Mouse (Mus musculus) megakaryocyte, adult 5-6 weeks (primary cell): ENCODE measurements around the gene Ebf3. TPM values are rescaled to one million over a fixed set of nuclear protein-coding genes. Genes with fewer than 3 reads are reported as not detected.

Source experiments
- ATAC-seq: 2 replicates; pipeline ENCODE4 v1.8.0; 2016; ENCODE audit warnings: mild to moderate bottlenecking, inconsistent platforms; ENCODE audit not compliant: poor library complexity, severe bottlenecking
- total RNA-seq, 2 experiments: library from RNA; stranded (forward) in 1 of 2; stranded (reverse) in 1 of 2; fragments of 153-499, 151-499 nt in 1 of 2; fragments of 221-1000, 200-1000 nt in 1 of 2; gene quantifications; 2 replicates each; pipeline versions ENCODE4 v1.2.3 to v1.2.4; 2015 to 2017

Gene Ebf3
- total RNA-seq, 2 experiments from 2014 or later, result 0.47 to 0.62 TPM

- ATAC-seq, result no peak
These were observed 105.7 kb downstream of the Ebf3 start for GRCm38 (mm10) chr7:137208556-137208955.

DNA sequence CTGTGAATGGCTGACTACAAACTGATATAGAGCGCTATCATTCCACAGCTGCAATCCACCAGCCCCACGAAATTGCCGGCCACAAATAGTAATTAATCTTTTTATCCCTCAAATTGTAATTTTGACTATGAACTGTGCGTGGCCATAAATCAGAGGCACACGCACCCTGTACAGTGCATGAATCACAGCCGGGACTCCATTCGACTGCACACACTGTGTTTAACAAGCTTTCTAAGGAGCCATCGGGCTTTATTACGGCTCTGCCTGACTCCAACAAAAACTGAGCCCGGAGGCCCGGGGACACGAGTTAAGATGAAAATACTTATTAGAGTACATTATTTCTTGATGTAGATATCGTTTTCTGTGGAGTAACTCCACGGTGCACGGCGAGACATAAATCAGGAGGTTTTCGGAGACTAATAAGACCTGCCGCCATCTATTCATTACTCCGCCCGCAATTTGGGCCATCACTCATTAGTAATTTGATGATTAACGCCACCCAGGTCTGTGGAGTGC is 107.4 kb downstream of the Ebf3 start:
- ATAC-seq, result no peak

DNA sequence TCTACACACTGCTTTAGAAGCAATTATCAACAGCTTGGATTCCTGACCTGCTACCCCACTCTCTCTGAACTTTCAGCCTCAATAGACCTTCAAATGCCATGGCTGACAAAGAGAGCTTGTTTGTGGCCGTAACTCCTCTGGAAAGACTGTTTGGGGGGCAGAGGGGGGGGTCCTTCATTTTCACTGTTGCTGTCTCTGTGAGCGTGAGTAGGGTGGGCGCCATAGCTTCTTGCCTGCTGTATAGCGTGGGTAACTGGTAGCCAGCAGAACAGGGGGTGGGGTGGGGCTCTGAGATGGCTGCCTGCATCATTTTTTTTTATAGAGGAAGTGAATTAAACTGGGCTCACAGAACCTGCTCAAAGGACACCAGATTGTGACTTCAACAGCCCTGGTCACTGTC is 114.7 kb downstream of the Ebf3 start:
- ATAC-seq, result no peak

DNA sequence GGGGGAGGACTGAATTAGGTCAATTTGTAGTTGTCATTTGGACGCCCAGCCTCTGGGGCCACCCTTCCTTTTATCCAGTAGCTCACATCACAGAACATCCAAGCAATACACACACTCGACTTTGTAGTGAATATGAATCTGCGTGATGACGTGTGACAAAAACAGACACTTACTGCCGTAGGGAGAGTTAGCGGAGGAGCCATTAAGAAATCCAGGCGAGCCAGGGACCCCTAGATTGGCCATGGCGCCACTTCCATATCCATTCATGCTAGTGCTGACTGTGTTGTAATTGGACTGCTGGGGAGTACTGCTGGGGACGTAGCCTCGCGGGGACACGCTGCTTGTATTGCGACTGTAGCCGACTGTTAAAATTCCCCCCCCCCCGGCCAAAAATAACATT is 115.3 kb downstream of the Ebf3 start:
- ATAC-seq, result no peak

DNA sequence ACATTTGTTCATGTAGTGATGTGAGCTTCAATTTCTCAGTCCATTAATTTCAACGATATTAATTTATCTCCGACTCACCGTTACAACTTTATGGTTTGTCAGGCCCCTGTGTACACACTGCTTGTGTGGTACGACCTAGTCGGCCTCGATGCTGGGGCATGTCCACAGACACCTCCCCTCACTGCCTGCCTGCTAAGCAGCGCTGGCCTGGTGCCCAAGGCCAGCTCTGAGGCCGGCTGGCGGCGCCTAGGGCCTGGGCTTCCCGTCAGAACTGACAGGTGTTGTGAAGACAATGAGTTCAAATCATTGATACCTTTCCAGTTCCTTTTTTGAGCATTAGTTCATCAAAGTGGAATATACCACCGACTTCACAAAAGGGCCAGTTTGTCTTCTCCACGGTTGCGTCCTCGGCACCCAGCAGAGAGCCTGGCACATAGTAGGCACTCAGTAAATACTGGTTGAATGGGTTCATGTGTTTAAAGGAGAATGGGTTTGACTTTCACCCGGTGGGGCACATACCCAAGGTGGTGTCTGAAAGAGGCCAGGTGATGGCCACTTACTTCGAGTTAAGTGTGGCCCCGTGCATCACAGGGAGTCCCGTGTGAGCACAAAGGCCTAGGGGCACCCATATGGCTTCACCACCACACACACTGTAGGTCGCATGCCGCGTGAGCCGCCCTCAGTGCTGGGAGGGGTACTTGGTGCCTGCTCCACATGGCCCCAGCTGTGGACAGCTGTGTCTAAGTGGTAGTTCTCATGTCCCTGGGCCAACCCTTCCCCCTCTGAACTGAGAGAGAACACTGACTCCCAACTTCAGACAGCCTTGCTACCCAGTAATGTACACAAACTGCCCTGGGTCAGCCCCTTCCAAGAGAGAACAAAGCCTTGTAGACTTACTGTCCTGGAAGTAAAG is 116.9 kb downstream of the Ebf3 start:
- ATAC-seq, result no peak

GRCm38 (mm10) chr7:137196536-137196935 is 117.7 kb downstream of the Ebf3 start:
- no peak for ATAC-seq

GRCm38 (mm10) chr7:137192776-137193278 is 121.4 kb downstream of the Ebf3 start:
- no peak for ATAC-seq

DNA sequence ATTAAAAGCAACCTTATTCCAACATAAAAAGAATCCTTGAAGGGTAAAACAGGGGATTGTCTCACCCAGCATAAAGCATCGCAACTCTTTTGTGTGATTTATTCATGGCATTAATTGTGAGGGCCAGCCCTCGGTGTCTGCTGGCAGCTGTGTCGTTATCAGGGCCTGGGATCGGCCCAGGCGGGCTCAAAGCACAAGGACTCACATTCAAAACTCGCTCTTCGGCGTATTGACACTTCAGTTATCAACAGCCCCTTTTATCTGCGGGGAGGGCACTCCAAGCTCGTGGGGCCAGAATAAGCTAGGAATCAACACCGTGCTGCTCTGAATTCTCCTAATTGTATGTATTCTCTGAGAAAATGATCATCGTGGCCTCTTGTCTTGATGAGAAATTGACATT is 122.4 kb downstream of the Ebf3 start:
- no peak for ATAC-seq

- ATAC-seq, result no peak
These were observed 142.0 kb downstream of the Ebf3 start for GRCm38 (mm10) chr7:137172278-137172677.

- ATAC-seq, result no peak
These were observed 155.2 kb downstream of the Ebf3 start for GRCm38 (mm10) chr7:137159086-137159485.

- no peak for ATAC-seq
These were observed 159.6 kb downstream of the Ebf3 start for GRCm38 (mm10) chr7:137154623-137155022.

DNA sequence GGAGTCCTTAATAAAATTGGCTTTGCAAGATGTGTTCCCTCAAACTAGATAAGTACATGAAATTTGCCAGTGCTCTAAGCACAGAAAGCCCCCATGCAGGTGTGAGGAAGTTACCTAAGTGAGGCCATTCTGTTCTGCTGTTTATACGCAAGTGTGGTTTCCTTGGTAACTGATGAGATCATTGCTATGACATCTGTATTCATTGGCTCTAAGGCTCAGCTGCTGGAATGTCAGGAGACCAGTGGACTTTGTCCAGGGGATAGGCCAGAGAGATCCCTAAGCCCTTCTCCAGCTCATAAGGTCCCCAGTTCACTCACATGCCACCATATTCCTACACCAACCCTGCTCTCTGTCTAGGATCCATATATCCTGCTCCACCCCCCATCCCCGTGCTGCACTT is 162.4 kb downstream of the Ebf3 start:
- no peak for ATAC-seq

DNA sequence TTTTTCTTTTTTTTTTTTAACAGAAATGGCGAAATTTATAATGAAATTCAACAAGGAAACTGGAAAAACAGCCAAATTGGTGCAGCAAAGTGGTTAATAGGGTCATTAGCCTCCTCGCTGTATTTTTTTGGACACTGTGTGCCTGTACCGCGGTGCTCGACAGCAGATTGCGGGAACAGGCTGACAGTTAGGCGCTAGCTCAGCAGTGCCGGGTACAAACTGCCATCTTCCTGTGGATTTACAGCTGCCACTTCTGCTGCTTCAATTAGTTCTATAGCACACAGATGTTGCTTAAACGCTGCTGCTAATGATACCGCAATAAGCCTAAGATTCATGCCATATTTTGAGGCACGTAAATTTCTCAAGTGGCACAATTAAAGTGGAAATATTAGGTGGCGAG is 167.1 kb downstream of the Ebf3 start:
- no peak for ATAC-seq

Other genes starting within 250 kb of the Ebf3 start
- gene 9430038I01Rik, start 96.3 kb upstream of the Ebf3 start, total RNA-seq (2015), result 23.6 and 24.0 TPM in 2 replicates
- gene 9430038I01Rik, start 96.3 kb upstream of the Ebf3 start, total RNA-seq (2017), result 24.4 and 27.3 TPM in 2 replicates
- 68.7 and 69.5 TPM in 2 replicates for gene Glrx3, start 123.2 kb upstream of the Ebf3 start, total RNA-seq (2015)
- 83.5 and 92.3 TPM in 2 replicates for gene Glrx3, start 123.2 kb upstream of the Ebf3 start, total RNA-seq (2017)